ENCODE assay signal across 16 mouse cellular contexts in the genomic region with DNA sequence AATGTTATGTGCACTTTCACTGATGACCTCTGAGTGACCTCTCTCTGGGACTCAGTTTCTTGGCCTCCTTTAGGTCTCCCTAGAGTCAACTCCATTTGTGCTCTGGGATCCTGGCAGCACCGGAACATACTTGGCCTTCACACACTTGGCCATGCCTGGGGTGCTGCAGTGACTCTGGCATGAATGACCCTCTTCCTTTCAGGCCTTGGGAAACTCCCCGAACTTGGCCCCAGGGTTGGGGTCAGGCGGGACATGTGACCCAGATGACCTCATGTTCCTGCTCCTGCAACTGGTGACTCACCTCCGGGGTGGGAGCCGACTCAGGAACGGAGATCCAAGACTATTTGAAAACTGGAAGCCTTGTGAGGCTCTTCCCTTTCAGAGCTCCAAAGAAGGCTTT.
DNase-seq lines count a peak whose midpoint lies in the region.
"Had no signal": no experiment of that assay in that cellular context is flagged by ENCODE, and none has a peak within 500 bp of the region (broad histone marks: within the 10 kb centered on the region; RNA-seq: fewer than 3 reads in every experiment).

No protein-coding gene starts in this region.

- intact Hi-C loops in gastrocnemius, postnatal 14 days (cut with DNase I; ENCODE audit: low total_unique reads): no loop called here

- no peaks in the 10 kb centered on the region for H3K9me3 ChIP-seq in limb, embryonic 10.5 days (replicated peaks)
- H3K9me3 ChIP-seq: lung, embryonic 15.5 days; neural tube, embryonic 12.5 days; stomach, embryonic 15.5 days had no signal

- peaks cover 7% of the 10 kb centered on the region; the same call in 1 of the 2 replicates for H3K27me3 ChIP-seq in limb, embryonic 10.5 days (ENCODE audit: low read depth, poor library complexity, severe bottlenecking)
- H3K27me3 ChIP-seq: lung, embryonic 15.5 days; neural tube, embryonic 12.5 days; stomach, embryonic 15.5 days had no signal

- H3K4me3 ChIP-seq in limb, embryonic 10.5 days: no peak overlapping the region
- H3K4me3 ChIP-seq: erythroblast, embryonic 14.5 days; lung, embryonic 15.5 days; neural tube, embryonic 12.5 days; stomach, embryonic 15.5 days had no signal

- H3K4me1 ChIP-seq in limb, embryonic 10.5 days: peaks cover 35% of the 10 kb centered on the region
- H3K4me1 ChIP-seq: lung, embryonic 15.5 days had no signal

- H3K36me3 ChIP-seq in limb, embryonic 10.5 days: no peaks in the 10 kb centered on the region
- H3K36me3 ChIP-seq: lung, embryonic 15.5 days; neural tube, embryonic 12.5 days; stomach, embryonic 15.5 days had no signal

- WGBS in limb, embryonic 10.5 days: 89% methylated on average over 6 of the region's 6 CpGs

- no peak overlapping the region for H3K27ac ChIP-seq in limb, embryonic 10.5 days
- H3K27ac ChIP-seq: lung, embryonic 15.5 days; neural tube, embryonic 12.5 days; stomach, embryonic 15.5 days had no signal

- peak; percentile 13 for DNase-seq in ovary, postnatal 36 days (ENCODE audit: low spot score)
- no peak for DNase-seq in ovary, postnatal 14 days (ENCODE audit: low spot score)
- peak; percentile 76 for DNase-seq in adrenal gland, postnatal 14 days
- DNase-seq in gastrocnemius, postnatal 14 days: peak; percentile 67
- peak; percentile 86 for DNase-seq in skeletal muscle tissue, adult 2 months (ENCODE audit: low read depth, low spot score)
- DNase-seq in limb, embryonic 10.5 days (ENCODE audit: low spot score): no peak
- DNase-seq in frontal cortex, adult 2 months (ENCODE audit: extremely low spot score in 1 of 2, low spot score in 1 of 2): no peak
- DNase-seq: cerebellum, postnatal 14 days; kidney, adult 11 months; liver; spleen, adult 18-20 months; thymus, postnatal 14 days had no signal

Comparison
In these comparisons a context has a peak if more than half of its experiments do, and no peak if none do; other contexts are left out.
1. DNase-seq: peak in ovary, postnatal 36 days (single experiment), adrenal gland, postnatal 14 days (single experiment), gastrocnemius, postnatal 14 days (single experiment) and skeletal muscle tissue, adult 2 months (single experiment); none in ovary, postnatal 14 days (single experiment), limb, embryonic 10.5 days (single experiment) and frontal cortex, adult 2 months (0 of 2).